18 mouse cellular contexts compared by ENCODE assay signal in the genomic region with DNA sequence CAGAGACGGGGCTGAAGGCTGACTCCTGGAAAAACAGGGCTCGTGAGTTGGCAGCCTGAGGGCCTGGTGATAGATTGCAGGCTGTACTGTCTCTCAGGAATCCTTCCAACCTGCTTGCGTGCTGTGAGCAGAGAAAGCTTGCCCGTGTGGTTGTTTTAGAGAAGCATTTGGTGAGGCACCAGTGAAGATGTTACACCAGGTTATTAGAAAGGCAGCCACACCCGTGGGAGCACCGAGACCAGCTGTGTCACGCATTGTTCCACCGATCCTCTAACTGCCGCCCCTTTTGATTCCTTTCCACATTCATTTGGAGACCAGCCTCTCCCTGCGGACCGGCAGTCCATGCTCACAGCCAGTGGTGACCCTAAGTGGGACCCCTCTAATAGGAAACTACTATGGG. TPM values are rescaled to one million over a fixed set of nuclear protein-coding genes. Genes with fewer than 3 reads are reported as not detected.
DNase-seq lines count a peak whose midpoint lies in the region; ATAC-seq and TF ChIP-seq lines count a peak whose summit lies in the region.
"Had no signal": no experiment of that assay in that cellular context is flagged by ENCODE, and none has a peak within 500 bp of the region (broad histone marks: within the 10 kb centered on the region; RNA-seq: fewer than 3 reads in every experiment).

No protein-coding gene starts in this region.

- no peak overlapping the region for H3K4me2 ChIP-seq in embryonic facial prominence, embryonic 11.5 days (ENCODE audit: low read depth, low read length)
- H3K4me2 ChIP-seq in hindbrain, postnatal 0 days (ENCODE audit: low read depth, low read length), result no peak overlapping the region
- H3K4me2 ChIP-seq: embryonic facial prominence, embryonic 12.5 days; kidney, embryonic 15.5 days had no signal

- no peaks in the 10 kb centered on the region for H3K9me3 ChIP-seq in heart, embryonic 10.5 days
- H3K9me3 ChIP-seq in embryonic facial prominence, embryonic 11.5 days (replicated peaks; ENCODE audit: control insufficient read depth, low read length), result no peaks in the 10 kb centered on the region
- no peaks in the 10 kb centered on the region for H3K9me3 ChIP-seq in hindbrain, postnatal 0 days (ENCODE audit: low read length)
- H3K9me3 ChIP-seq: embryonic facial prominence, embryonic 12.5 days; G1E; kidney, embryonic 15.5 days had no signal

- no peak overlapping the region for H3K9ac ChIP-seq in embryonic facial prominence, embryonic 11.5 days (replicated peaks; ENCODE audit: low read length)
- H3K9ac ChIP-seq in hindbrain, postnatal 0 days (replicated peaks; ENCODE audit: low read length), result no peak overlapping the region
- H3K9ac ChIP-seq: embryonic facial prominence, embryonic 12.5 days; kidney, embryonic 15.5 days had no signal

- H3K36me3 ChIP-seq in heart, embryonic 10.5 days, result no peaks in the 10 kb centered on the region
- H3K36me3 ChIP-seq in embryonic facial prominence, embryonic 11.5 days (replicated peaks; ENCODE audit: control insufficient read depth, insufficient read depth, low read depth, low read length), result no peaks in the 10 kb centered on the region
- H3K36me3 ChIP-seq in hindbrain, postnatal 0 days (ENCODE audit: insufficient read depth, low read length), result no peaks in the 10 kb centered on the region
- H3K36me3 ChIP-seq: embryonic facial prominence, embryonic 12.5 days; G1E; kidney, embryonic 15.5 days had no signal

- H3K4me1 ChIP-seq in heart, embryonic 10.5 days, result peaks cover 22% of the 10 kb centered on the region
- H3K4me1 ChIP-seq in embryonic facial prominence, embryonic 11.5 days (ENCODE audit: control insufficient read depth, insufficient read depth, low read length), result peaks cover 5% of the 10 kb centered on the region; the same call in 1 of the 2 replicates
- H3K4me1 ChIP-seq in hindbrain, postnatal 0 days (ENCODE audit: insufficient read depth, low read length), result peaks cover 5% of the 10 kb centered on the region; the same call in 1 of the 2 replicates

- H3K4me3 ChIP-seq in heart, embryonic 10.5 days, result no peak overlapping the region
- no peak overlapping the region for H3K4me3 ChIP-seq in embryonic facial prominence, embryonic 11.5 days (ENCODE audit: low read depth, low read length)
- H3K4me3 ChIP-seq in hindbrain, postnatal 0 days (ENCODE audit: low read length), result no peak overlapping the region
- H3K4me3 ChIP-seq: embryonic facial prominence, embryonic 12.5 days; kidney, embryonic 15.5 days; layer of hippocampus, adult 2 months had no signal

- peak overlapping the region; percentile 67; the same call in 1 of the 2 replicates for H3K27ac ChIP-seq in heart, embryonic 10.5 days
- H3K27ac ChIP-seq in embryonic facial prominence, embryonic 11.5 days (replicated peaks; ENCODE audit: low read depth, low read length), result 0 out of 2 replicates have a peak overlapping the region, but pooled peaks have one; percentile 16
- H3K27ac ChIP-seq in hindbrain, postnatal 0 days, result no peak overlapping the region
- H3K27ac ChIP-seq: embryonic facial prominence, embryonic 12.5 days; kidney, embryonic 15.5 days; layer of hippocampus, adult 2 months had no signal

- no peaks in the 10 kb centered on the region for H3K27me3 ChIP-seq in heart, embryonic 10.5 days (ENCODE audit: insufficient read depth, poor library complexity, severe bottlenecking)
- H3K27me3 ChIP-seq in embryonic facial prominence, embryonic 11.5 days (ENCODE audit: control insufficient read depth, insufficient read depth, low read length), result no peaks in the 10 kb centered on the region
- H3K27me3 ChIP-seq in hindbrain, postnatal 0 days (ENCODE audit: insufficient read depth, low read length), result no peaks in the 10 kb centered on the region
- H3K27me3 ChIP-seq: embryonic facial prominence, embryonic 12.5 days had no signal

- DNase-seq in heart, embryonic 10.5 days (ENCODE audit: low spot score), result no peak
- DNase-seq in heart, postnatal 36 days, result no peak
- DNase-seq in ES-CJ7 (ENCODE audit: low read depth, low spot score), result peak; percentile 20
- DNase-seq in embryonic facial prominence, embryonic 11.5 days (ENCODE audit: low spot score), result no peak
- DNase-seq in hindbrain, postnatal 0 days (ENCODE audit: low spot score), result no peak
- no peak for DNase-seq in layer of hippocampus, adult 9-11 months
- no peak for DNase-seq in right cerebral cortex, postnatal 25 days
- DNase-seq: B cell, adult 2 months; cerebellum, adult 9-10 months; gastrocnemius, postnatal 25 days; thymus, adult 2 months had no signal

- intact Hi-C loops in heart, postnatal 36 days (cut with DNase I), result no loop called here

- ATAC-seq in embryonic facial prominence, embryonic 11.5 days (replicated peaks; ENCODE audit: insufficient number of reproducible peaks, low FRiP score, low TSS enrichment, low read depth), result no peak
- 0 out of 2 replicates have a peak, but pooled peaks have one; percentile 17 for ATAC-seq in hindbrain, postnatal 0 days
- no peak for ATAC-seq in frontal cortex, adult (ENCODE audit: low TSS enrichment)
- ATAC-seq: activated CD4-positive, CD25-positive, alpha-beta regulatory T cell, adult 4 months; forebrain, embryonic 14.5 days had no signal

- 60% methylated on average over 11 of the region's 11 CpGs for WGBS in heart, embryonic 10.5 days
- WGBS in embryonic facial prominence, embryonic 11.5 days, result 77% methylated on average over 11 of the region's 11 CpGs
- 36% methylated on average over 11 of the region's 11 CpGs for WGBS in hindbrain, postnatal 0 days

- no peak for TF ChIP-seq CTCF in hindbrain, postnatal 0 days (IDR thresholded peaks at IDR 0.05; ENCODE audit: low read depth)

RNA-seq across cellular contexts. Expression of a gene that starts 15.5 kb away (rescaled TPM):
- polyA plus RNA-seq in heart, embryonic 10.5 days (2016; fragmentation: Nextera tagmentation; extraction: Ambion mirVana), result 22.0 and 34.1 TPM in 2 replicates
- under 1 TPM; 0.14 to 0.30 TPM for total RNA-seq in heart, postnatal 36 days (2021)
- polyA plus RNA-seq in embryonic facial prominence, embryonic 11.5 days (2014; fragmentation: Nextera tagmentation; extraction: Ambion mirVana), result 50.7 and 50.9 TPM in 2 replicates
- 2.8 and 3.0 TPM in 2 replicates for total RNA-seq in hindbrain, postnatal 0 days (2014; rRNA removed)
- 8.1 and 9.5 TPM in 2 replicates for polyA plus RNA-seq in hindbrain, postnatal 0 days (2015; fragmentation: Nextera tagmentation; extraction: Ambion mirVana)
